Mouse (Mus musculus): ENCODE data around the gene Fut2. TPM values are rescaled to one million over a fixed set of nuclear protein-coding genes. Genes with fewer than 3 reads are reported as not detected.
A peak's percentile ranks its signal among the peaks of the same experiment; 100 is the strongest.

Gene Fut2
- under 1 TPM in 1 of 2 experiments, not detected in 1; 0.42 TPM for total RNA-seq (2021)
- long read RNA-seq, experiment 1, partial matches to known transcripts, result 0 of 1 reads
- long read RNA-seq, experiment 1, other reads (novel, unspliced or antisense), result 1 of 1 reads
- long read RNA-seq, experiment 2, result 0 reads

- no peak for DNase-seq (ENCODE audit: low spot score in 2 of 2)
These were observed at the start of gene Fut2 for GRCm38 (mm10) chr7:45666161-45666560. Fut2 (minus strand) TSS chr7:45666394.

DNA sequence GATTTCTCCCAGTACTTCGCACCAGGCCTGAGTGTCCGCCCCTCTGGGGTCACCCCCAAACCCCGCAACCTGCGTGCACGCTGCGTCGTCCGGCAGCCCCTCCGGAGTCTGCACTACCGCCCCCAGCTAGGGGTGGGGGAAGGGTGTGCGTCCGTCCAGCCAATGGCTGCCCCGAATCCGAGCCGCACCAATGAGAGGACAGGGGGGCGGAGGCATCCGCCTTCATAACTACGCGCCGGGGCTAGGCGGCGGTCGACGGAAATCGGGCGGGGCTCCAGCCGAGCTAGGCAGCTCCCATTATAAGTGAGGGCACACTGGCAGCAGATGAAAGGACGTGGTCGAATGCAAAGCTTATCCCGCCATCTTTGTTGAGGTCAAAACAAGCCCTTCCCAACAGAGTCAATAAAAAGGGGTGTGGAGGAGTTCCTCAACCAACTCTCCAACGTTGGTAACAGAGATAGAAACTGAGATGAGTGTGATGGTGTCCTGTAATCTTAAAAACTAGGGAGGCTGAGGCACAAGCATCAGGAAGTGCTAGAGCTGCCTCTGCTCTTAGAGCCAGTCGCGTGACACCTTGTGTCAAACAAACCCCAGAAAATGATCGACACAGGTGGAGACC lies 49.0 kb upstream of the Fut2 start, which contains the start of gene Rpl18:
Gene Rpl18 (plus strand): TSS at position 368 of the 619 bp plus-strand sequence.
- peak; percentile 90 to 93 for DNase-seq (ENCODE audit: low spot score in 2 of 2)

GRCm38 (mm10) chr7:45714630-45715089 lies 48.5 kb upstream of the Fut2 start:
- no peak for DNase-seq (ENCODE audit: low spot score in 2 of 2)

- DNase-seq (ENCODE audit: low spot score in 2 of 2), result no peak
These were observed 47.8 kb upstream of the Fut2 start for GRCm38 (mm10) chr7:45713881-45714520.

DNA sequence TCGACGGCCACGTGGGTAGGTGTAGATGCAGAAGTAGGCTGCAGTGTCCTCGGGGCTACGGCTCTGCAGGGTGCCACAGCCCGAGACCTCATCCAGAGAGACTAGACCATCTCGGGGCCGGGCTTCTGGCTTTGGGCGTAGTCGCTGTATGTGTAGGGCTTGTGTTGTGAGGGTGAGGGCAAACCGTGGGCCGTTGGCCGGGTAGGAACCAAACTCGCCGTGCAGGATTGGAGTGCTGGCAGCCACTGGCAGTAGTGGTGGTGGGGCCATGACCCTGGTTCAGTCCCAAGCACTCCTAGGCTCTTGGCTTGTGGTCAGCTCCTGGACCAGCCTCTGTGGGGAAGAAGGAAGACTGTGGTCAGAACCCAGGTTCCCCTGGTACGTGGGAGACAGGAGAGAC lies 47.2 kb upstream of the Fut2 start:
- DNase-seq (ENCODE audit: low spot score in 2 of 2), result no peak

DNA sequence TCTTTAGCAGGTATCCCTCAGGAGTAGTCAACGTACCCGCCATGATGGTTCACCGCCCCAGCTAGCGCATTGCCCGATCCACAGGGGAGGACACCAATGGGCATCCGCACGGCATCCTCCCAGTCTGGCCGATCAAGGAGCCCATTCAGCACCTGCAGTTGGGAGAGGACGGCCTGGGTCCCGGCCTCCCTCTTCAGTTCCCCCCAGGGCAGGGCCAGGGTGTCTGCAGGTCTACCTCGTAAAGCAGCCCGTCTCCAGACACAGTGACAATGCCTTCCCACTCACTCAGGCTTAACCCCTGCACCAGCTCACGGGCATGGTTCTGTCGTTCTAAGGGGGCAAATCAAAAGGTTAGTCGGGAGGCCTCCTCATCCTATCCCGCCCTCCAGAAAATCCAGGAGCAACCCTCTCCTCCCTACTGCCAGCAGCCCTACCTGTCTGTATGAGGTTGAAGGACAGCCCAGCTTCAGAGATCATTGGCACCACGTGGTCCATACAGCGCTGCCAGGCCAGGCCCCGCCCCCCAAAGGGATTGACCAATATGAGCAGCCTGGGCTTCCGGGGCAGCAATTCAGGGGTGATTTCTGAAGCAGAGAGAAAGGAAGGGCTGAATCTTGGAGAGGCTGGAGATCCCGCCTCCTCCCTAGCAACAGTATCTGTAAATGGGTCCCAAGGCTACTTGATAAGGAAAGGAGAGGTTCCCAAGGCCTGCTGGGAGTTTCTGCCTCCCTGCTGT lies 46.0 kb upstream of the Fut2 start:
- peak in 1 of 2 experiments; percentile 59 for DNase-seq (ENCODE audit: low spot score in 2 of 2)

GRCm38 (mm10) chr7:45711316-45712021 lies 45.3 kb upstream of the Fut2 start:
- no peak for DNase-seq (ENCODE audit: low spot score in 2 of 2)

DNA sequence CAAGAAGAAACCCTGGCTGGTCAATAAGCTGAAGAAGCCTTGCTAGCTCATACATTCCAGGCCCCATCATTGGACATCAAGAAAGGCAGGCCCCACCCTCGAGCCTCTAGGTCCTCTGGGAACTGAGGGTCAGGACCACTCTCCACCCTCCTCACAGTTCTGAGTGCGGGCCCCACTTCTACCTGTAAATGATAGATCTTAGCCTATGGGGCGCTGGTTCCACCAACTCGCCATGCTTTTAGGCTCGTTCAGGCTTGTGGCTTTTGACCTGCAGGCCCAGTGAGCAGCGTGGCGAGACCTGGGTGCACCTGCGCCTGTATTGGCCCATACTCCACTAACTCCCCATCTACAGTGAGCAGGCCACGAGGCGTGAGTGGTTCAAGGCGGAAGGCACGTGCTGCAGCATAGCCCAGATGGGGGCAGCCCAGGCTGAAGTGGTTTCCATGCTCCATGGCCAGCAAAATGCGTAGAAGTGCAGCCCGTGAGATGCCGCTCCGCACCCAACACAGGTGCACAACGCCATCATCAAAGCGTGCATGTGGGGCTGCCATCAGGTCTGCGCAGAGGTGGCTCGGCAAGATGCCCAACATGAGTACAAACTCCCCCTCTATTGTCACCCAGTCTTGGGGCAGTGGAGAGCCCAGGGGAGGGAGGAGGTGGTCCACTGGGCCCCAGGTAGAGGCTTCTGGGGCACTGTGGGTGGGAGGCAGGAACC lies 44.4 kb upstream of the Fut2 start:
- DNase-seq (ENCODE audit: low spot score in 2 of 2), result no peak

DNA sequence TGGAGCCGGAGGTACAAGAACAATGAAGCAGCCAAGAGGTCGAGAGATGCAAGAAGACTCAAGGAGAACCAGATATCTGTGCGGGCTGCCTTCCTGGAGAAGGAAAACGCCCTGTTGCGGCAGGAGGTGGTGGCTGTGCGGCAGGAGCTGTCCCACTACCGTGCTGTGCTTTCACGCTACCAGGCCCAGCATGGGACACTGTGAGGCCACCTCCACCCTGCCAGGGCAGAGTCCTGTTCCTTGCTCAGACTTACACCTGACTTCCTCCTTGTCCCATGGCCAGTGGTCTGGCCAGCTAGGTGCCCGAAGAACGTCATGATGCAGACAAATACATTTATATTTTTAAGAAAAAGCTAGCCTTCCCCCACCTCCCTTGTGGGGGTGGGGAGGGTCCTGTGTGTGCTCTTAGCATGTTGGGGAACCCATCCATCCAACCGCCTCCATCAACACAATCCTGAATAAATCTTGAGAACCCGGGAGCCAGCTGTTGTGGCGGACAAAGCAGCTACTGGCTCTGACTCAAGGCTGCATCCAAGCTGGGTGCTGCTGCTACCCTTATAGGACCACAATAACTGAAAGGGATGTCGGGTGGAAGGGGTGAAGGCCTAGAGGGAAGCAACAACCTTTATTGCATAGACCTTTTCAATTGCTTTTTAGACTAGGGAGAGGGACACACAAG lies 43.6 kb upstream of the Fut2 start:
- no peak for DNase-seq (ENCODE audit: low spot score in 2 of 2)

- DNase-seq (ENCODE audit: low spot score in 2 of 2), result no peak
These were observed 42.8 kb upstream of the Fut2 start for GRCm38 (mm10) chr7:45709036-45709435.

DNA sequence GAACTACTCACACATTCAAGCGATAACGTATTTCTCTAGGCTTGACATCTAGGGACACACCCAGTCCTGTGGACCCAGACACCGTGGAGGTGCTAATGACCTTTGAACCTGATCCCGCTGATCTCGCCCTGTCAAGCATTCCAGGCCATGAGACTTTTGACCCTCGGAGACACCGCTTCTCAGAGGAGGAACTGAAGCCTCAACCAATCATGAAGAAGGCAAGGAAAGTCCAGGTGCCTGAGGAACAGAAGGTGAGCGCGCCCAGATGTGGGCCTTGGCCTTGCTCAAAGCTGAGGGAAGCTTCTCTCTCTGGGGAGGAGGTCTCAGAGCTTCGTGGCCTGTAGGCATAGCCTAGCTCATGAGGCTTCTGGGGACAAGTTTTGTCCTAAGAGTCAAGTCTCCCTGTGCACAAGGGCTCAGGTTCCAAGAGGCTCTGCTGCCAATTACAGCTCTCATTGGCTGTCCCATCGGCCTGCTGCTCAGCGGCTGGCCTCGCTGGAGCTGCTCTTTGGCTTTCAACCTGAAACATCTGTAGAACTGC lies 42.1 kb upstream of the Fut2 start:
- no peak for DNase-seq (ENCODE audit: low spot score in 2 of 2)

- DNase-seq (ENCODE audit: low spot score in 2 of 2), result peak; percentile 92 to 95
These were observed 41.3 kb upstream of the Fut2 start for GRCm38 (mm10) chr7:45707375-45707967.

GRCm38 (mm10) chr7:45706721-45707241 lies 40.6 kb upstream of the Fut2 start:
- DNase-seq (ENCODE audit: low spot score in 2 of 2), result peak; percentile 81 to 84

- DNase-seq (ENCODE audit: low spot score in 2 of 2), result peak in 1 of 2 experiments; percentile 70
These were observed 39.7 kb upstream of the Fut2 start for GRCm38 (mm10) chr7:45705873-45706281.

GRCm38 (mm10) chr7:45705443-45705864 lies 39.3 kb upstream of the Fut2 start:
- no peak for DNase-seq (ENCODE audit: low spot score in 2 of 2)

- DNase-seq (ENCODE audit: low spot score in 2 of 2), result peak; percentile 93 to 97
These were observed 38.7 kb upstream of the Fut2 start, which contains the start of gene Dbp for GRCm38 (mm10) chr7:45704730-45705442. Dbp (plus strand) TSS chr7:45705088.

DNA sequence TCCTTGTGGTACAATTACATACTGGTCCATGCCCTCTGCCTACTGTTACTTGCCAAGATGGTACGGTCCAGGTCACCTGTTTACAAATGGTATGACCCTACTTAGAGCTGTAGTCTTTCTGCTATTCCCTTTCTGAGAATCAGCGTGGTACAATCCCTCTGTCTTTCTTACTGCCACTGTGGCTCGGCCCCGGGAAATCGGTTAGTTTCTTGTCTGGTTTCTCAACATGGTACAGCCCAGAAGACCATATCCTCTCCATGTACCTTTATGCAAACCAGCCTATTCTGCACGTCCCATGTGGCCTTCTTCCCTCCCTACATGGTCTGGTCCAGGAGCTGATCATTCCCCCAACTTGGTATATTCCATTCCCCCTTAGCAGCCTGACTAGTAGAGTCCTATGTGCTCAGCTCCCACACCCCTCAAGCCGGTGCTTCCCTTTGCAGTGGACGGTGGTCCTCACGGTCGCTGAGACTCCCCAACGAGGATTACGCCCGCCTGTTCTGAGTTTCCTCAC lies 37.9 kb upstream of the Fut2 start:
- peak in 1 of 2 experiments; percentile 57 for DNase-seq (ENCODE audit: low spot score in 2 of 2)

GRCm38 (mm10) chr7:45703521-45704033 lies 37.4 kb upstream of the Fut2 start:
- no peak for DNase-seq (ENCODE audit: low spot score in 2 of 2)
